Mouse (Mus musculus): ENCODE data around the gene Gm11437.

DNA sequence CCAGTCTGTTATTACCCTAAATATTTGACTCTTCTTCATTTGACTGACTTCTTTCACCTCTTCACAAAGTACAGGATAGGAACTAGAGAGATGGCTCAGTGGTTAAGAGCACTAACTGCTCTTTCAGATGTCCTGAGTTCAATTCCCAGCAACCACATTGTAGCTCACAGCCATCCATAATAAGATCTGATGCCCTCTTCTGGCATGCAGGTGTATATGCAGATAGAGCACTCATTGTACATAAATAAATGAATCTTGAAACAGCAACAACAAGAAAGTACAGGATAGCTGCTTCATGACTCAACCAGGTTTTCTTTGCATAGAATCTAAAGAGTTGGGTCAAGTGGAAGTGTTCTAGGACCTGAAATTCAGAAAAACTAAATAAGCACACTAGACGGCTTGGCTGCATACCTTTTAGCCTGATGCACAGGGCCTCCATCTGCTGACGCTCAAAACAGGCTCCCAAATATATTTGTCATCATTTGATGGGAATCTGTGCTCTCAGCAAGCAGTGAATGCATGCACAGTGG, 32.9 kb downstream of the Gm11437 start:
- no peak for TF ChIP-seq GATA1 (IDR thresholded peaks at IDR 0.05; ENCODE audit: low read length)
- no peak for TF ChIP-seq TAL1 (IDR thresholded peaks at IDR 0.05; ENCODE audit: low read length)
